Mouse (Mus musculus): Measurements from ENCODE around the gene Acot9.

The Acot9 gene

DNA sequence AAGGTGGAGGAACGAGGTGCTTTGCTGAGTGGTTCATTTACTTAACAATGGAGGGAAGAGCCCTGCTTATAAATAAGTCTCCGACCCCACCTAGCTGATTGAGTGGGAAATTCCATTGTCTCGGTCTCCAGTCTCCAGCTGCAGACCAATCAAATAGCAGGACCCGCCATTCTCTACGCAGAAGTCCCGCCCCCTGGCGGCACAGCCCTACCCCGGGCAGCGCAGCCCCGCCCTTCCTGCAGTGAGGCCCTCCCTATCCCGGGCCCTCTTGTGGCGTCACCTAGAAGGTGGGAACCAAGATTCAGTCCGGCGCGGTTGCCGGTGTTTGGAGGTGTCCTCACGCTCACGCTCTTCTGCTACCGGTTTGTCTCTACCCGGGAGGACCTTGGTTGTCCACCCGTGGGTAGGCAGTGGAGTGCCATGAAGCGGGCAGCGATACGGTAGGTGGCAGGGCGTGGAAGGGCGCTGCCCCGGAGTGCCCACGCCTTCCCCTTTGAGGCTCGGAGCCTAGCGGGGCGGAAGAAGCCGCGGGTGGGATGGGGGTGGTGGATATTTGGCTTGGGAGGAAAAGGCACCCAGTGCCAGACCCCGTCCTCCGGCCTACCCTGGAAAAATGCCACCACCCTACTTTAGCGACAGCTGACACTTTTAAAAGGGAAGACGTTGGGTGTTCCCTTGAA lies at the start of gene Acot9:
Gene Acot9, plus strand, starts transcription at position 209 of the 680 bp plus-strand sequence.
- DNase-seq, result peak; percentile 91

DNA sequence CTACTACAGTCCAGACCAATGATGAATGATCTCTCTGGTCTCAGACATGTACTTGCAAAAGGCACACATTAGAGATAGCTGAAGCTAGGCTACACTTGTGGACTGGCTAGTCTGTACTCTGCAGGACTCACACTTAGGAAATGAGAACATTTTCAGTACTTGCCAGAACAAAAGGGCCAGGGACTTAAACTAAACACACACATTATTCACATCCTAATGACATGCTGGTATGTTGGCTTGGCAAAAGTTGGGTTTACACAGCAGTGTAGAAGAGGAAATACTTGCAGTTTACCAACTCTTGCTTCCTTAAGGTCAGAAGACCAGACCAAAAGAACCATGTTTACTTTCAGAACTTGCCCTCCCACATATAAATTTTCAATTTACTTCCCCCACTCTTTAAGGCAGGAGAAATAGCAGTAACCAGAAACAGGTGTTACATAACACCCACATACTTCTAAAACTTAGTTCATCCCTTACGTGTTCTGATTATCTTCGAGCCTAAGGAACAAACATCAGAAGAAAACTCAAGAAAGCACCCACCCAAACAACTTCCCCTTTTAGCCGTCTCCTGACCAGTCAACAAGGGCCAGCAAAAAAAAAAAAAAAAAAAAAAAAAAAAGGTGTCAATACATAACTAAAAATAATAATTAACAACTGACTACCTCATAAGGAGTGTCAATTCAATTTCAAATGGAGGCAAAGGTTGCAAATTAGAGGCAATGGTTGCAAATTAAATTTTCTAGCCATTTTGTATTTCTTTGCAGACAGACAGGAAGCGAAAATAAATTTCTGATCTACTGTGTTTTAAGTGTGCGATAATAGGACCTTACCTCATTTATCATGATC lies 47.7 kb upstream of the Acot9 start:
- DNase-seq, result no peak

DNA sequence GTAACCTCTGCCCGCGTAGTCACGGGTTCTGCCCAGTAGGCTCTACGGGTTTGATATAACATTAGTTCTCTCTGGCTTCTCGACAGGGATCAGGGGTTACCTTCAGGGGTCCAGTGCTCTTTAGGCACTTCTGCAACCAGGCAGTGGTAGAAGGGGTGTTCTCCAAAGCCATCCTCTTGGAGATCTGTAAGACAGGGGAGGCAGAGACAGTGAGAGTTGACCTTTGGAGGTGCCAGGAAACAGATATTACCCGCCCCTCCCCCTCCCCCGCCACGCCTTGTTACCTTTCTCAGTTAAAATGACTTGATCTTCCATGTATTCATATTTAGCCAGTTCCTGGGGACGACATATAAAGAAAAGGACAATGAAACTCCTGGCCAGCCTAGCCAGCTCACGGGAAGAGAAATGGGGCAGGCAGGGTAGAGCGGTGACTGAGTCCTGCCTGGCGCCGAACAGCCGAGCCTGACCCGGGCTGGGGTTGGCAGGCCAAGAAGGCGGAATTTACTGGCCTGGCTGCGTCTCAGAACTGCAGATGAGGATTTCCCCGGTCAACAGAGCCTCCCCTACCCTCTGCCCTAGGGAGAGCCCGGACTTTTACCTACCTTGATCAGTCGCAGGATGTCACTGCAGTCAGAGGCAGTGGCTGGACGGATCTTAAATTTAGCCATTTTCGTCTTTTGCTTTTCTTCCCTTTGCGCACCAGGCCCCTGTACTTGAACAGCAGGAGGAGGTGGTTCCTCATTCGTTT lies 46.6 kb upstream of the Acot9 start:
- DNase-seq, result peak in 1 of 2 experiments; percentile 46

DNA sequence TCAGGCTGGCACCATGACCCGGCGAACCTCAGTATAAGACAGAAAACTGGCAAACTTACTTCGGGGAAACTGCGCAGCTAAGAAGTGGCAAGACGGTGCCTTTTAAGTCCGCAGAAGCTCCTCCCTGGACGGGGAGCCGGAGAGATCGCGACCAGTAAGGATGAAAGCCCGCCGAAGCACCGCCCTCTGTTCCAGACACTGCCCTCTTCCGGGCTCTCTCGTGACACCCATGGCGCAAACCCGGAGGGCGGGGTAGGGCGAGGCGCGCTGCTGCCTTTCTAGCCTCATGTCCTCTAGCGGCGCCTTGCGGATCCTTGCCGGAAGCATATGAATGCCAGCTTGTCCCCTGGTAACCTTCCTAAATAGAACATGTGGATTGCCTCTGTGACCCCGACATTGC lies 46.0 kb upstream of the Acot9 start, which contains the start of gene Sat1:
Gene Sat1, minus strand, starts transcription at position 179 of the 400 bp plus-strand sequence.
- DNase-seq, result peak; percentile 96

DNA sequence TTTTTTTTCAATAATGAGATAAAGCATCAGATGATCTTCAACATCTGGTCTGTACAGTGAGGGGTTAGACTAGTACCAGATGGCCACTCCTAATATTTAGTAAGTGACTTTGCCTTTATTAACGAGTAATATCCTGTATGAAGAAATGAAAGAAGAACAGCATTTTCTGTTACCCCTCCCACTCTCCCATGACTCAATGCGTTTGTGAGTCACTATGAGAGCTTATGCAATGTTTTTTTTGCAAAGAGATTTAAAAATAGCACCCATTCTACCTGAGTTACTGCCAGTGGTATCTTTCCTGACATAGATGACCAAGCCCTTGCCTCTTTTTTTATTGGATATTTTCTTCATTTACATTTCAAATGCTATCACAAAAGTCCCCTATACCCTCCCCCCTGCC lies 44.0 kb upstream of the Acot9 start:
- DNase-seq, result no peak

DNA sequence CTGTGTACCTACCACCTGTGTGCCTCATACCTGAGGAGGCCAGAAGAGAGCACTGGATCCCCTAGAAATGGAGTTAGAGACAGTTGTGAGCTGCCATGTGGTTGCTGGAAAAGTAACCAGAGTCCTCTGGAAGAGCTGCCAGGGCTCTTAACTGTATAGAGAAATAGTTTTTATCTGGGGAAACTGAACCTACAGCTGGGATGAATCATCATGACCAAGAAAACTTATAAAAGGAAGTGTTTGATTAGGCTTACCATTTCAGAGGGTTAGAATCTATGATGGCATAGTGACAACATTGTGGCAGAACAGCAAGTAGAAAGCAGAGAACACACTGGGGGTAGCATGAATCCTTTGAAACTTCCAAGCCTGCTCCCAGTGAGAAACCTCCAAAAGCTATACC lies 5.4 kb upstream of the Acot9 start:
- DNase-seq, result no peak

DNA sequence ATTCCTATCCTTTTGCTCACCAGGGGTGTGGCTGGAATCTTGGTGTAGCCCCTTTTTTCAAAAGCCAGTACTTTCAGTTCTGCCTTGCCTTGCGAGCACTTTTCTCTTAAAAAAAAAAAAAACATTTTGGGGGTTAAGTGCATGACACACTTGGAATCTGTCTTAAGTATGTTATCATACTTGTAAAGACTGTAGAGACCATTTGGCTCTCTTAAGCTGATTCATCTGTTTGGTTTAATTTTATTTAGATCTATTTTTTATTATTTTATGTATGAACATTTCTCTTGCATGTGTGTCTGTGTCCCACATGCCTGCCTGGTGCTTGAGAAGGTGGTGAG lies 641 bp downstream of the Acot9 start:
- peak in 1 of 2 experiments; percentile 30 for DNase-seq

DNA sequence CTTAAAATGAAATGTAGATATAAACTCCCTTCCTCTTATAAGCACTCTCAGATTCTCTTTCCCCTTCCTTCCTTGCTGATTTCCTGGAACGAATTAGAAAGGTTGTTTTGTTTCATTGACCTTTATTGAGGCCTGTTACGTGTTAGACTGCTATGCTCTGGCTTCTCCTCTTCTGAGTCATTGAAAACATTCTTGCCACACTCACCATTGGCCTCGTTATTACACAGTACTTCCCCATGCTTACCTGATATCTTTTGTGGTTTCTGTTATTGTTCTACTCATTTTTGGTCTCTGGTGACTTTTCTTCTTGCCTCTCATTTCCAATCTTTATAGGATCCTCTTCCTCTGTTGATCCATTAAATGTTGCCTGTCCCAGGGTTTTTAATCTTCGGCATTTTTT lies 16.2 kb downstream of the Acot9 start:
- no peak for DNase-seq

DNA sequence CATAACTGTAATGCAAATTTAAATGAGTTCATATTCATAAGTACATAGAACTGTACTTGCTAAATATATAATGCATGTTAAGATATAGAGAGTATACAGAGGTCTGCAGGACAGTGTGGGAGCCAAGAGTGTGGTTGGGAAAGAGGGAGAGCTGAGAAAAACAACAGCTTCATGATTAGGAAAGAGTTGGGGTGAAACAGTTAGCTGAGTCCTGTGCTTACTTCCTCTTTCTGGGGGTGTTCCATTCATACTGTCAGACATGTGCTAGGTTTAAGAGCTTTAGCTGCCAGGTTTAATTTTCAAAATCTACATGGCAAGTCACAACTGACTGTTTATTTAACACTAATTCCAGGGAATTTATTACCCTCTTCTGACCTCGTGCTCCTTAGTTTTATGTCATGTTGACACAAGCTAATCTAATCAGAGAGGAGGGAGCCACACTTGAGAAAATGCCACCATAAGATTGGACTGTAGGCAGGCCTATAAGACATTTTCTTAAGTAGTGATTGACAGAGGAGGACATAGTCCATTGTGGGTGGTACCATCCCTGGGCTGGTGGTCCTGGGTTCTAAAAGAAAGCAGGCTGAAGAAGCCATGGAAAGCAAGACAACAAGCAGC lies 18.3 kb downstream of the Acot9 start:
- DNase-seq, result no peak

DNA sequence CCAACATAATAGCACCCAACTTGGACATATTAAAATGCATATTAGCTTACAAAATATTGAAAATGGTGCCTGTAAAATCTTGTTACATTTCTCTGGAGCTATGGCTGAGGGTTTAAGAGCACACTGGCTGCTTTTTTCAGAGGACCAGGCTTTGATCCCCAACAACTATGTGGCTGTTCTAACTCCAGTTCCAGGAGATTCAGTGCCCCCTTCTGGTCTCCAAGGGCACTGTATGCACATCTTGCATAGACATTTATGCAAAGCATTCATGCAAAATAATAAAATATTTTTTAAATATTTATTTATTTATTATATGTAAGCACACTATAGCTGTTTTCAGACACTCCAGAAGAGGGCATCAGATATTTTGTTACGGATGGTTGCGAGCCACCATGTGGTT lies 44.1 kb downstream of the Acot9 start:
- DNase-seq, result peak in 1 of 2 experiments; percentile 4

DNA sequence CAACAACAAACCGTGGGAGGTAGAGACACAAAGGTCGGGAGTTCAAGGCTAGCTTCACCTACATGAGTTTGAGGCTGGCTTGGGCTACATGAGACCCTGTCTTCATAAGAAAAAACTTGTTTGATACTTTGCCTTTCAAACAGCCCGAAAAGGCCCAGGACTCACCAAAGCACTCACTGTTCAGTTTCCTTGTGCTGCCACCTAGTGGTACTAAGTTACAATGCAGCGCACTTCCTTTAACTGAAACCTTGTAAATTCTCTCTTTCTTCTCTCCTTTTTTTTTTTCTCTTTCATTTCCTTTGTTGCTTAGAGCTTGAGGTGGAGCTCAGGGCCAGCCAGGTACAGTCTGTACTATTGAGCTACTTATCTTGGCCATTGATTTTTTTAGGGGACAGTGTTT lies 55.8 kb downstream of the Acot9 start:
- DNase-seq, result peak; percentile 30 to 64

DNA sequence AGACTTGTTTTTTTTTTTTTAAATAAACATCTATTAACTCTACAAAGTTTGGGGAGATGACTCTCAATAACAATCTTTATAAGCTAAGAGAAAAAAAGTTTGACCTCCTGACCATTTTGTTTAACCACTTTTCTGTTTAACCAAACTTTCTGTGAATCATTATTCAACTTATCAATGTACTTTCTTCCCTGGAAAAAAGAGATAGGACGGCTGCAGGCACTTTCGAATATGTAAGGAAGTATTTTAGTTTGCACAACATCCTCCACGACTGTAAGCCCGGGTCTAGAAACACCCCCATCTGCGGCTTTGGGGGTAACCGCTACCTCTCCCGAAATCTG lies 75.3 kb downstream of the Acot9 start:
- DNase-seq, result no peak

DNA sequence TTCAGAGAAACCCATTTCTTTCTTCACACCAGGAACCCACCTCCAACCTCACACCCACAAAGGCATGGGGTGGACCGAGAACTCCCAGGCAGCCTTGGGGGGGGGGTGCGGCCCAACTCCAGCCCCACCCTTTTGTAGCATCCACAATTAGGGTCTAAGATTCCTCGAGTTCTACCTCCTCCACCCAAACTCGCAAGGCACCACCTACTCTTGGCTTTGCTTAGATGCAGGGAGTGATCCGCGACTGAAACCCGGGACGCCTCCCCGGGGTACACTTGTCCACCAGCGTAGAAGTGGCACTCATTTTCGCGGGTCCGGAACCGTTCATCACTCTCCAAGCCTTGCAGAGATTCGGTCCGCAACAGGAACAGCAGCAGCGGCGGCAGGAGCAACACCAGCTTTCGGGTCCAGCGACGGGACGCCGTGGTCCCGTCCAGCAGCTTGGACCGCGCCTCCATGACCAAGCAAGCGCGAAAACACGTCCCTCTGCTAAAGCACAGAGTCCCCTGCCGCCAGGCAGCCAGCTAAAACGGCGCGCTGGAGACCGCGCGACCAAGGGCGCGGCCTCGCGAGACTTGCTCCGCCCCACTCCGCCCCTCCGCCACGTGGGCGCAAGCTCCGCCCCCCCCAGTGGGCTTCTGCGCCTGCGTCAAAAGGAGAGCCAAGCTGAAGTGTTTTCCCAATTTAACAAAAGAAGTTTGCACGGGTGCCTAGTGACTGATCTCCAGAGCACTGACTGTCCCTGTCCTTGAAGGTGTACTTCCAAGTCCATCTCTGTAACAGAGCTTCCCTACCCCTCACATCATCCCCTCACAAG lies 75.9 kb downstream of the Acot9 start:
- peak; percentile 68 to 87 for DNase-seq

DNA sequence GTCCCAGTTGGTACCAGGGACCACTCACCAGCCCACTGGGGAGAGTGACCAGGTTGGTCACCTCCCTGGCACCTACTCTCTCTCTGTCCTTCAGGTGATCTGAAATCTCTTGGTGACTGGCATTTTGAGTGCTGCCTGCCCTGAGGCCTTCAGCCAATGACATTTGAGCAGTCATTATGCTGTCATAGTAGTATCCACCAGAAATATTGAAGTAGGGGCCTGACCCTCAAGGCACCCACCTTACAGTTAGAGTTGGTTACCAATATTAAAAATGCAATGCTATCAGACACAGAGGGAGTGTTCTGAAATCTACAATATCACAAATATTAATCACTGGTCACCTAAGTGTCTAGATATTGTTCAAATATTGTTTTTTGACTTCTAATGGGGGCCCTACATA lies 78.4 kb downstream of the Acot9 start, which contains the start of gene Prdx4:
Gene Prdx4, minus strand, starts transcription at position 101 of the 400 bp plus-strand sequence.
- no peak for DNase-seq

DNA sequence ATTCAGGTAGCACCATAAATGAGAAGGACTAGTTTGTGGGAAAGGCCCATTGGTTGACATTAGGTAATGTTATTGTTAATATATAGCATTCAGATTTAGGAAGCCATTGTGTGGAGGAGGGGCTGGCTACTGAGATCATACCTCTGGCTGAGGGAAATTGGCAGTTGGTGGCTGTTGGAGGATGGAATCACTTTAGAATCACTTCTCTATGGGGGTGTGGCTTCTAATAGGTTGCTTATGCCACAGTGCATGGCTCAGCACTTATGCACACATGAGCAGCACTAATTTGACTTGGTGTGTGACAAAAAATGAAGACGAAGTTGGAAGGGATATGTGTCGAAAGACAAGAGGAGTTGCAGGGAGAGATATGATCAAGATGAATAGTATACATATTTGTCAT lies 84.0 kb downstream of the Acot9 start:
- no peak for DNase-seq

All from kidney, postnatal 36 days (tissue).